In the genomic region with DNA sequence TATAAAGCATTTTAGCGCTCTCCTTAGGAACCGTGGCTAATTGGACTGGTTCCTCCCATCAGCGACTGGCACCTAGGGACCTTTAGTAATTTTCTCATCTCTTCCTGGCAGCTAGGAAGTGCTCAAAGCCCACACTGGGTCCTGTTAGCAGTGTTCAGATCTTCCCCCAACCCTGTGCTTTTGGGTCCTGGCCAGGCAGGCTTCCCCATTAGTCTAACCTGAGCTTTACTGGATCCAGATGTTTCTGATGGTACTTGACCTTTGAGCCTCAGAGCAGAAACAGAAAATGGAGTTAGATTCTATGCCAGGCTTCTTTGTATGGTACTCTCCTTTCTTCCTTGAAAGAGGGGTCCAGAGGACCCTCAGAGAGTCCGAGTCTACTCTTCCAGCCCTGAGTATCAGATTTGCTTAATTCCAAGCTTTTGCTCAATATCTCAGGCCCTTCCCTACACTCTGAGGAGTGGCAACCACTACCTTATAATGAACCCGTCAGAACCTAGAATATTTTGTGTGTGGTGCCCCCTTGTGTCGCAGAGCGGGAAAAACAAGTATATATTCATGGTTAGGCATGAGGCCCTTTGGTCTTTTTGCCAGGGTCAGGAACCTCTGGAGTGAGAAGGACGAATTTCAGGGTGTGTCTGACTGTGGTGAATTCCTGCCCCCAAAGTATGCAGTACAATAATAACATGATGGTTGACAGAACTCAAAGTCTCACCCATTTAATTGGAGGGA, we compare ENCODE assay signal across 8 mouse cellular contexts. TPM values are rescaled to one million over a fixed set of nuclear protein-coding genes. Genes with fewer than 3 reads are reported as not detected.
DNase-seq lines count a peak whose midpoint lies in the region; ATAC-seq and TF ChIP-seq lines count a peak whose summit lies in the region.

No protein-coding gene starts in this region.

- no peak overlapping the region for H3K4me3 ChIP-seq in kidney, adult 2 months (ENCODE audit: insufficient read depth, low read depth, low read length)
- no peak overlapping the region for H3K4me3 ChIP-seq in kidney, embryonic 15.5 days (replicated peaks)
- no peak overlapping the region for H3K4me3 ChIP-seq in forebrain, embryonic 13.5 days

- DNase-seq in kidney, adult 2 months = peak; percentile 65
- peak; percentile 34 for DNase-seq in ES-CJ7 (ENCODE audit: low read depth, low spot score)
- peak; percentile 70 for DNase-seq in brain, embryonic 14.5 days (ENCODE audit: low read depth)
- peak; percentile 30 for DNase-seq in layer of hippocampus, adult 9-11 months
- DNase-seq in thymus, postnatal 4 days = peak; percentile 62

- WGBS in kidney, adult 2 months = 32% methylated on average over 8 of the region's 8 CpGs
- 34% methylated on average over 8 of the region's 8 CpGs for WGBS in kidney, embryonic 15.5 days
- 29% methylated on average over 8 of the region's 8 CpGs for WGBS in forebrain, embryonic 13.5 days

- no peaks in the 10 kb centered on the region for H3K9me3 ChIP-seq in kidney, embryonic 15.5 days (replicated peaks)
- no peaks in the 10 kb centered on the region for H3K9me3 ChIP-seq in forebrain, embryonic 13.5 days (replicated peaks)

- no peaks in the 10 kb centered on the region for H3K27me3 ChIP-seq in kidney, adult 2 months (replicated peaks; ENCODE audit: control insufficient read depth, insufficient read depth, low read length)
- H3K27me3 ChIP-seq in kidney, embryonic 15.5 days = no peaks in the 10 kb centered on the region
- H3K27me3 ChIP-seq in forebrain, embryonic 13.5 days = no peaks in the 10 kb centered on the region; the same call in 1 of the 2 replicates

- no peaks in the 10 kb centered on the region for H3K4me1 ChIP-seq in kidney, adult 2 months (ENCODE audit: control insufficient read depth, insufficient read depth, low read length)
- peaks cover 10% of the 10 kb centered on the region for H3K4me1 ChIP-seq in kidney, embryonic 15.5 days
- peaks cover 20% of the 10 kb centered on the region for H3K4me1 ChIP-seq in forebrain, embryonic 13.5 days

- H3K4me2 ChIP-seq in kidney, embryonic 15.5 days = no peak overlapping the region
- no peak overlapping the region for H3K4me2 ChIP-seq in forebrain, embryonic 13.5 days

- H3K9ac ChIP-seq in kidney, embryonic 15.5 days = no peak overlapping the region
- H3K9ac ChIP-seq in forebrain, embryonic 13.5 days = no peak overlapping the region

- TF ChIP-seq POLR2A in kidney, adult 2 months (IDR thresholded peaks at IDR 0.05; ENCODE audit: low read depth, low read length) = no peak
- TF ChIP-seq POLR2A in brain, embryonic 14.5 days (IDR thresholded peaks at IDR 0.05; ENCODE audit: borderline replicate concordance, extremely low read depth, insufficient read depth, insufficient read length, poor library complexity, severe bottlenecking) = no peak

- no peaks in the 10 kb centered on the region for H3K36me3 ChIP-seq in kidney, adult 2 months (ENCODE audit: control insufficient read depth, insufficient read depth, low read length)
- H3K36me3 ChIP-seq in kidney, embryonic 15.5 days = no peaks in the 10 kb centered on the region
- H3K36me3 ChIP-seq in forebrain, embryonic 13.5 days (ENCODE audit: poor library complexity, severe bottlenecking) = no peaks in the 10 kb centered on the region

- no peak for ATAC-seq in kidney, embryonic 15.5 days (replicated peaks; ENCODE audit: low FRiP score)
- peak; percentile 48 for ATAC-seq in forebrain, embryonic 13.5 days
- ATAC-seq in megakaryocyte-erythroid progenitor cell, adult 5-6 weeks (replicated peaks; ENCODE audit: low FRiP score, low TSS enrichment, poor library complexity, severe bottlenecking) = peak; percentile 72

- peak; percentile 50 for TF ChIP-seq CTCF in kidney, adult 2 months (conservative IDR thresholded peaks at IDR 0.05; ENCODE audit: insufficient read depth, insufficient read length, low read depth, low read length)
- peak; percentile 69; the same call in 1 of the 2 replicates for TF ChIP-seq CTCF in brain, embryonic 14.5 days (IDR thresholded peaks at IDR 0.05; ENCODE audit: borderline replicate concordance, extremely low read depth, insufficient read depth, insufficient read length)

- no peak overlapping the region for H3K27ac ChIP-seq in kidney, adult 2 months (ENCODE audit: insufficient read depth, low read depth, low read length)
- no peak overlapping the region for H3K27ac ChIP-seq in kidney, embryonic 15.5 days
- no peak overlapping the region for H3K27ac ChIP-seq in forebrain, embryonic 13.5 days

RNA-seq across cellular contexts. Expression of a gene that starts 32.9 kb away (rescaled TPM):
- polyA plus RNA-seq in kidney, adult 2 months (2012; rRNA removed) = 0.27 and 0.39 TPM in 2 replicates
- 0.54 and 1.2 TPM in 2 replicates for polyA plus RNA-seq in kidney, embryonic 15.5 days (2015; fragmentation: Nextera tagmentation; extraction: Ambion mirVana)
- 21.8 and 39.8 TPM in 2 replicates for polyA plus RNA-seq in brain, embryonic 14.5 days (2012; rRNA removed)
- polyA plus RNA-seq in forebrain, embryonic 13.5 days (2015; fragmentation: Nextera tagmentation; extraction: Ambion mirVana) = 4.3 and 6.8 TPM in 2 replicates
- not detected in 2 replicates for total RNA-seq in megakaryocyte-erythroid progenitor cell, adult 5-6 weeks (2014; fragmentation: Nextera tagmentation)
- total RNA-seq in megakaryocyte-erythroid progenitor cell, adult 5-6 weeks (2017) = not detected in 2 replicates

RNA-seq across cellular contexts. Expression of a gene that starts 37.3 kb away (rescaled TPM):
- polyA plus RNA-seq in kidney, adult 2 months (2012; rRNA removed) = 3.4 and 4.1 TPM in 2 replicates
- 31.4 and 32.7 TPM in 2 replicates for polyA plus RNA-seq in kidney, embryonic 15.5 days (2015; fragmentation: Nextera tagmentation; extraction: Ambion mirVana)
- 31.2 and 32.6 TPM in 2 replicates for polyA plus RNA-seq in brain, embryonic 14.5 days (2012; rRNA removed)
- 42.9 and 44.4 TPM in 2 replicates for polyA plus RNA-seq in forebrain, embryonic 13.5 days (2015; fragmentation: Nextera tagmentation; extraction: Ambion mirVana)
- total RNA-seq in megakaryocyte-erythroid progenitor cell, adult 5-6 weeks (2014; fragmentation: Nextera tagmentation) = 6.9 and 13.5 TPM in 2 replicates
- total RNA-seq in megakaryocyte-erythroid progenitor cell, adult 5-6 weeks (2017) = 13.2 and 29.9 TPM in 2 replicates

RNA-seq across cellular contexts. Expression of a gene that starts 56.2 kb away (rescaled TPM):
- 218 and 287 TPM in 2 replicates for polyA plus RNA-seq in kidney, adult 2 months (2012; rRNA removed)
- 112 and 115 TPM in 2 replicates for polyA plus RNA-seq in kidney, embryonic 15.5 days (2015; fragmentation: Nextera tagmentation; extraction: Ambion mirVana)
- 160 and 212 TPM in 2 replicates for polyA plus RNA-seq in brain, embryonic 14.5 days (2012; rRNA removed)
- polyA plus RNA-seq in forebrain, embryonic 13.5 days (2015; fragmentation: Nextera tagmentation; extraction: Ambion mirVana) = 98.2 and 106 TPM in 2 replicates
- total RNA-seq in megakaryocyte-erythroid progenitor cell, adult 5-6 weeks (2014; fragmentation: Nextera tagmentation) = 66.1 and 69.9 TPM in 2 replicates
- total RNA-seq in megakaryocyte-erythroid progenitor cell, adult 5-6 weeks (2017) = 39.0 and 74.5 TPM in 2 replicates
